Mouse (Mus musculus): ENCODE data around the gene Col6a6.

Gene Col6a6

DNA sequence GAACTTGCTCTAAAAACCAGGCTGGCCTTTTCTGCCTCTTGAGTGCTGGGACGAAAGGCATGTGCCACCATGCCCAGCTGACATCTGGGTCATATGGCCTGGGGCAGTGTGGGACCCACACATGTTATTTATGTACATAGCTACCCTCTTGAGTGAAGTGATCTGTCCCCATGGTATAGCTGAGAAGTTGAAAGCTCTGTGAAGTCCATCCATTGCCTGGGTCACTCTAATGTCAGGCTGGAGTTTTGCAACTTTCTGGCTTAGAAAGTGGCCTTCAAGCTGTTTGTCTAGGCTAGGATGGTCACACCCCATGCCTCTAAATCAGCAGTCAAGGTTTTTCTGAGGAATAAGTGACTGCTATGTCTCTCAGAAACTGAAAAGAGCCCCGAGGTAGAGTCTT, 155.9 kb downstream of the Col6a6 start:
- in situ Hi-C loops (cut with MboI, MseI), result no loop called here

GRCm38 (mm10) chr9:105670916-105671315, 157.0 kb downstream of the Col6a6 start:
- in situ Hi-C loops (cut with MboI, MseI), result no loop called here

- in situ Hi-C loops (cut with MboI, MseI), result no loop called here
Observed at GRCm38 (mm10) chr9:105665269-105665668, 162.7 kb downstream of the Col6a6 start.

- in situ Hi-C loops (cut with MboI, MseI), result no loop called here
Observed at GRCm38 (mm10) chr9:105659877-105660276, 168.1 kb downstream of the Col6a6 start.

GRCm38 (mm10) chr9:105658216-105658615, 169.7 kb downstream of the Col6a6 start:
- in situ Hi-C loops (cut with MboI, MseI), result no loop called here

DNA sequence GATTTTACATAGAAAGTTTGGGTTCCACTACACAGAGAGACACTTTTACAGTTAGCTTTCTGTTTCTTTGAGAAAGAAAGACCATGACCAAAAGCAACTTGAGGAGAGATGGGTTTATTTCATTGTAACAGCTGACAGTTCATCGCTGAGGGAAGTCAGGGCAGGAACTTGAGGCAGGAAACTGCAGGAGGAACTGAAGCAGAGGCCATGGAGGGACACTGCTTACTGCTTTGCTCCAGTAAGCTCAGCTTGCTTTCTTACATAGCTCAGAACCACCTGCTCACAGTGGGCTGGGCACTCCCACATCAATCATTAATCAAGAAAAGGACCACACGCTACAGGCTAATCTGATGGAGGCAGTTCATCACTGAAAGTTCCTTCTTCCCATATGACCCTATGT, 171.8 kb downstream of the Col6a6 start:
- in situ Hi-C loops (cut with MboI, MseI), result no loop called here

DNA sequence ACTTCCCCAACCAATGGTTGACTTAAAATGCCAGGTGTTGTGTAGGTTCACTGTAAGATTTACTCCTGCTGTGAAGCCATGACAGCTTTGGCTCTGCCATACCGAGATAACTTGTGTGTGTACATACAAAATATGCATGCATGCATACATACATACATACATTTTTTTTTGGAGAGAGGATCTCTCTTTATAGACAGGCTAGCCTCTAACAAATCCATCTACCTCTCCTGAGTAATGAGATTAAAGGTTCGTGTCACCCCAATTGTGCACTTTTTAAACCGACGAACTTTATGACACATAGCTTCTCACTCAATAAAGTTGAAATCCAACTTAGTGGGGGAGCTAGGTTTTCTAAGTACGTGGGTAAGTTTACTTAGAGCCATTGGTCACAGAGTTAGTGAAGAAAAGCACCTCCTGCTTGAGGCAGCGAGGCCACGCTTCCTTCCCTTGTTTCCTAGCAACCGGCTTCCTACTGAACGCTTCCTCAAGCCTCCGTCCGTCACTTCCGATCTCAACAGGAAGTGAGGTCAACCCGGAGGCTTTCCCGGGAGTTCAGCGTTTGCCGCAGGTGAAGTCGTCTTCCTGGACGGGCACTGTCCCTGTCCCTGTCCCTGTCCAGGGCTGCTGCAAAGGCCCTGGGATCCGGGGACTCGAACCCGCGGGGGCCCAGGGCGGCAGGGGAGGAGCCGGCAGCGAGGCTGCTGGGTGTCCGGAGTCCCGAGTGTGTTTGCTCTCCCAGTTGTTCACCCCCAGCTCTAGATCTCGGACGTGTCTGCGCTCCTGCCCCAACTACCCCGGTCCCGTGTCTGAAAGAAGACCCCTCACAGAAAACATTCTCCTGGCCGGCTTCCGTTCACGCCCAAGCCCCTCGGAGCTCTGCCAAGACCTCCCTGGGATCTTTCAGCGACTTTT, 185.2 kb downstream of the Col6a6 start, which contains the start of gene Pik3r4:
TSS of gene Pik3r4 (plus strand) at position 519 of the 912 bp plus-strand sequence.
- in situ Hi-C loops (cut with MboI, MseI), result loop anchor here (5.0 to 25.0 kb wide), 4 partner anchors 145 to 842 kb away; partner anchors contain the start of genes Aste1 (in 2 of the 2), Nek11 (in 2 of the 2) and Mrpl3 (in 1 of the 2)

DNA sequence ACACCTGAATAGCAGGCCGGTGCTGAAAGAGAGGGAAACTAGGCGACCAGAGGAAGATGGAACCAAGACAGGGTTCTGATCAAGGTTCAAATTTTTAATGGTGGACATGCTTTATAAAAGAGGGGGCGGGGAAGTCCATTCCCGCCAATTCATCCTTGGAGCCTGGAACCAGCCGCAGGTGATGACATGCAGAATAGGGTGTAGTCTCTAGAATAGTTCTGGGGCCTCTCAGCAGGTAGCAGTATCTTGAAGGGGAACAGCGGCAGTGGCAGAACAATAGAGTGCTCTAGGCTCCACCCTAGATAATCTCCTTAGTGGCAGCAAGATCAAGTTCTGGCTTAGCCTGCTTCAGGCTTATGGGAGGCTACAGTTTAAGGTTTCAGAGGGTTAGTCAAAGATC, 186.6 kb downstream of the Col6a6 start:
- in situ Hi-C loops (cut with MboI, MseI), result loop anchor here (5.0 to 25.0 kb wide), 4 partner anchors 144 to 843 kb away; partner anchors contain the start of genes Aste1 (in 2 of the 2), Nek11 (in 2 of the 2) and Mrpl3 (in 1 of the 2)
